Mouse (Mus musculus): ENCODE measurements around the gene Plpp7. TPM values are rescaled to one million over a fixed set of nuclear protein-coding genes. Genes with fewer than 3 reads are reported as not detected.

Gene Plpp7
- 100 to 1,000 TPM; 109 to 120 TPM for total RNA-seq (2021)
- long read RNA-seq, experiment 1, transcript Plpp7-201 (2 exons, 1,947 nt) = major isoform, 166 of 180 reads
- long read RNA-seq, experiment 1, partial matches to known transcripts = 9 of 180 reads
- long read RNA-seq, experiment 1, other reads (novel, unspliced or antisense) = 3 of 180 reads
- long read RNA-seq, experiment 2, transcript Plpp7-201 (2 exons, 1,947 nt) = major isoform, 150 of 163 reads
- long read RNA-seq, experiment 2, partial matches to known transcripts = 5 of 163 reads
- long read RNA-seq, experiment 2, other reads (novel, unspliced or antisense) = 4 of 163 reads

DNA sequence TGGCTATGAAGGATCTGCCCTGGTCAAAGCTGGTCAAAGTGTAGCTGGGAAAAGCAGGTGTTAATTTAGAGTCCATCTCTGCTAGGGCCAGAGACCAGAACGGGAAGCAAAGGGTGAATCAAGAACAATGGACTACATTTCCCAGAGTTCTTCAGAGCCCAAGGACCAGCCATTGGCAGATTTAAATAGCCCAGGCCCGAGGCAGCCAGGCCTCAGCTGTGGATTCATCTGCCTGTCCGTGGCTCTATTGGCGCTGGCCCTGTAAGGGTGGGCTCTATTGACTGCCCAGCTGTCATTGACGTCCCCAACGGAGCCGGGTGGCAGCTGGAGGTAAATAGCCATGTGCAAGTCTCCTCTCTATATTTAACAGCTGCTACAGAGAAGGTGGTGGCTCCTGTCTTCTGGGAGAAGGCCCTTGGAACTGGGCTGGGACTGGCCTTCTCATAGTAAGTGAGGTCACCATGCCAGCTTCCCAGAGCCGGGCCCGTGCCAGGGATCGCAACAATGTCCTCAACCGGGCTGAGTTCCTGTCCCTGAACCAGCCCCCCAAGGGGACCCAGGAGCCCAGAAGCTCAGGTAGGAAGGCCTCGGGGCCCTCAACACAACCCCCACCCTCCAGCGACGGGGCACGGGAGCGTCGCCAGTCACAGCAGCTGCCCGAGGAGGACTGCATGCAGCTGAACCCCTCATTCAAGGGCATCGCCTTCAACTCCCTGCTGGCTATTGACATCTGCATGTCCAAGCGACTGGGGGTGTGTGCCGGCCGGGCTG, at the start of gene Plpp7:
Plpp7 (plus strand) TSS at position 178 of the 771 bp plus-strand sequence.
- intact Hi-C loops (cut with DNase I) = loop anchor here (2.0 kb wide), 1 partner anchor 35 kb away; no protein-coding TSS in a partner anchor
- TF ChIP-seq CTCF (IDR thresholded peaks at IDR 0.05) = no peak
- peak within 1 kb of the TSS; percentile 99 for H3K27ac ChIP-seq

DNA sequence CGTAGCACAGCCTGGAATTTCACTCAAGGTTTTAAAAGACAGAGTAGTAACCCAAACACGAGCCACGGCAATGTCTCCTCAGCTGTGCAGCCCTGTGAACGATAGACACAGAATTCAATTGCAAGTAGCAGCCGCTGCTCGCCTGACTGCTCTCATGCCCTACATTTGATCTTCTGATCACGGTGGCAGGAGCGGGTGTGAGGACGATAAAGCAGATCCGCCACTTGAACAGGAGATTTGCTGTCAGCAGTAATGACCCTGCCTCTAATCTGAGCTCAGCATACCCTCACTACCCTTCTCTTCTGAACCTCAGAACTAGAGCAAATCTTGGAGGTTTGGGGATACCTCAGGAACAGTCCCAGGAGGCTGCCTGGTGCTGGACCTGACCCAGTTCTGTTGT, 49.3 kb upstream of the Plpp7 start:
- Histone ChIP-seq H3K4me3 (peak overlapping the region; percentile 11; the same call in 1 of the 2 replicates), H3K27ac (peak overlapping the region; percentile 76)
- intact Hi-C loops (cut with DNase I) = loop anchor here (5.0 kb wide), 1 partner anchor 86 kb away; no protein-coding TSS in a partner anchor
- no peak for TF ChIP-seq CTCF (IDR thresholded peaks at IDR 0.05)
- no peak for DNase-seq

More for the DNA sequence above, at the start of gene Plpp7:
- DNase-seq = peak; percentile 93
- peak within 1 kb of the TSS; percentile 88 for H3K4me3 ChIP-seq

DNA sequence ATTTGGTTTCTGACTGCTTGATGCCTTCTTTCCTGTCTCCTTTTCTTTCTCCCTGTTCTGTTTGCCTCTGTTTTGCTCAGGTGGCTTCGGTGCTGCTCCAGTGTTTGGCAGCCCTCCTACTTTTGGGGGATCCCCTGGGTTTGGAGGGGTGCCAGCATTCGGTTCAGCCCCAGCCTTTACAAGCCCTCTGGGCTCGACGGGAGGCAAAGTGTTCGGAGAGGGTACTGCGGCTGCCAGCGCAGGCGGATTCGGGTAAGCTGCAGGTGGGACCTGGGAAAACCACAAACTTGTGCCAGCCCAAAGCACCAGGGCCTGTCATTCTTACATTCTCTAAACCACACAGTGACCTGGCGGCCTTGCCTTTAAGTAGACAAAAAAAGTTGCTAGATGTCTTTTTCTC, 48.0 kb upstream of the Plpp7 start:
- no peak overlapping the region for H3K4me3 ChIP-seq
- intact Hi-C loops (cut with DNase I) = loop anchor here (5.0 kb wide), 1 partner anchor 85 kb away; no protein-coding TSS in a partner anchor
- H3K27ac ChIP-seq = no peak overlapping the region
- no peak for DNase-seq
- TF ChIP-seq CTCF (IDR thresholded peaks at IDR 0.05) = no peak

DNA sequence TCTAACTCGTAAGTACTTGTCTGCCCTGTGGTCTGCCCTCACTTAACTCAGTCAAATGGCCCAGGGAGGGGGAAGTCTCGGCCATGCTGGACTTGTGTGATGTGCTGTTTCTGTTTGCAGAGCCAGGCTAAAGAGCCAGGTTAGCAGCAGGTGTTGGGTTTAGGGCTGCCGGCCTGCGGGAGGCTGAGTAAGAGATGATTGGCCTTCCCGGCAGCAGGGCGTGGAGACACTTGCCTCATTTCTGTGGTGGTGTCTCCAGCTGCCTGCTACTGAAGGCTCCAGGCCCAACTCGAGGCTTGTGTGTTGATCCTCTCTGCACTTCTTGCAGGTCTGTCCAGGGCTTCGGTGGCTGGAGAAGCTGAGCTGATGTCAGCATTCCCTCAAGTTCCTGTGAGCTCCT, 43.5 kb upstream of the Plpp7 start:
- H3K27ac ChIP-seq = no peak overlapping the region
- no peak overlapping the region for H3K4me3 ChIP-seq
- intact Hi-C loops (cut with DNase I) = no loop called here
- no peak for TF ChIP-seq CTCF (IDR thresholded peaks at IDR 0.05)
- DNase-seq = no peak

DNA sequence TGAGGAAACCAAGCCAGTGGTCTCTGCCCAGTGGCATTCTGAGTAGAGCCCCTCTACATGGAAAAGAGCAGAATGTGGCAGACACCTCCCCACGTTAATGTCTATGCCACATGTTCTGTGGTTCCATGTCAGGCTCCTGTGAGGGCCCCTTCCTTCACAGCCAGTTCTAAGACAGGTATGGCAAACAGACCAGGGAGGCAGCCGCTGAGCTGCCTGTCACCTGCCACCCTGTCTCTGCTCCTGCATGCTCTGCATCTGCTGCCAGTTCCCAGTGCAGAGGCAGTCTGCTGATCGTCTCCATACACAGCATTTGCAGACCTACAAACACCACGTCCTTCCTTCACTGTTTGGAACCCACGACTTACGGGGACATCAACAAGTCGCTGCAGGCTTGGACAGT, 42.9 kb upstream of the Plpp7 start:
- H3K27ac ChIP-seq = no peak overlapping the region
- H3K4me3 ChIP-seq = no peak overlapping the region
- intact Hi-C loops (cut with DNase I) = no loop called here
- no peak for TF ChIP-seq CTCF (IDR thresholded peaks at IDR 0.05)
- DNase-seq = no peak

DNA sequence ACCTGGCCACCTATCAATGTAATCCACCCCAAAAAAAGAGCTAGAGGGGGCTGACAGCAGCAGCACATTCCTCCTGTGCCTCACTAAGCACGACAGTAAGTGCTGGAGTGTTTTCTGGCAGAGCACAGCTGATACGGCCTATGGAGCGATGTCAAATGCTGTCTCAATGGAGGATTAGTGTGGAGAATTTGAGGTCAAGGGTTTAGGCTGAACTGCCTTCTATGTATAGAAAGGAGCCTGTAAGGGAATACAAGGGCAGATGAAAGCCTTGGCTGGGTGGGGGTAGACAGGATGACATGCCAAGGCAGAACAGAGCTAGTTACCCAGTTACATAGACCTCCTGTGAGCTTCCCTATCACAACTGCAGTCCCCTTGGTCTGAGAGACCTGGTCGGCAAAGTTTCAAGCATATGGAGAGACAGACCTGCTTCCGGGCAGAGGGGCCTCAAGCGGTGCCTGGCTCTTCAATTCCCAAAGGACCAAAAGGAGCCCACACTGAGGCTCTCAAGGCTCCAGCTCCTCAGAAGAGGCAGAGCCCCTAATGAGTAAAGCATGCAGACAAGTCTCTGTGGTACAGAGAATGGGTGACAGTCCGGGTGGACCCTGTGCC, 39.9 kb upstream of the Plpp7 start:
- Histone ChIP-seq H3K4me3 (no peak overlapping the region), H3K27ac (peak overlapping the region; percentile 43; the same call in 1 of the 2 replicates)
- intact Hi-C loops (cut with DNase I) = no loop called here
- no peak for DNase-seq
- no peak for TF ChIP-seq CTCF (IDR thresholded peaks at IDR 0.05)

DNA sequence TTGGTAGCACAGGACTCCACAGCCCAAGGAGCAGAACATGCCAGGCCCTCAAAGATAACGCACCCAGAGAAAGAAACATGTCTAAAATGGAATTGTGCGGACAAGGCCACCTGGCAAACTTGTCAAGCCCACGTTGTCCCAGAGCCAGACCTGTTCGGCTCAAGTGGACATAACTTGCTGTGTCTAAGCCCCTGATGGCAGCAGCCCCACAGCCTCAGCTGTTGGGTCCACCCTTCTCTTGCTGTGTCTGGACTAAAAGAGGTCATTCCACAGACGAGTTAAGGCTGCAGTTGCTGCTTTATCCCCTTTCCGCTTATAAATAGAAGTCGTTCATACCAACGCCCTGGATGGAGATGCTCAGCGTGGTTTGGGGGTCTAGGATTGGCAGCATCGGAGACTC, 38.8 kb upstream of the Plpp7 start:
- TF ChIP-seq CTCF (IDR thresholded peaks at IDR 0.05) = no peak
- intact Hi-C loops (cut with DNase I) = no loop called here
- Histone ChIP-seq H3K4me3 (no peak overlapping the region), H3K27ac (no peak overlapping the region)
- DNase-seq = no peak

DNA sequence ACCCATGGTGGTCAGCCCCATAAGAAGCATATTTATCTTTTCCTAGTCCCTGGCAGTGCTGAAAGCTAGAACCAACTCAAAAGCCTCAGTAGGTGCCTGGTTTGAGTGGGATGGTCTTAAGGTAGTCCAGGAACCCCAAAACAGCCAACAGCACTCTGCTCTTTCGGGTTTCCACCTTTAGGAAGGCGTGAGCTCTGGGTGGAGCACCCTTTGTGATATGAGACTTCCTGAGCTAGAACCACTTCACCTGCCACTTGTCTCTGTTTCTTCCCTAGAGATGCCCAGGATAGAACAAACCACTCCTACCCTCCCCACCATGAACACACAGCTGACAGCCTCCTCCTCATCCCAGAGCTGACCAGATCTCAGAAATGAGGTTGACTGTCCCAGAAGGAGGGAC, 38.0 kb upstream of the Plpp7 start:
- no peak for TF ChIP-seq CTCF (IDR thresholded peaks at IDR 0.05)
- H3K4me3 ChIP-seq = no peak overlapping the region
- H3K27ac ChIP-seq = no peak overlapping the region
- intact Hi-C loops (cut with DNase I) = no loop called here
- no peak for DNase-seq

DNA sequence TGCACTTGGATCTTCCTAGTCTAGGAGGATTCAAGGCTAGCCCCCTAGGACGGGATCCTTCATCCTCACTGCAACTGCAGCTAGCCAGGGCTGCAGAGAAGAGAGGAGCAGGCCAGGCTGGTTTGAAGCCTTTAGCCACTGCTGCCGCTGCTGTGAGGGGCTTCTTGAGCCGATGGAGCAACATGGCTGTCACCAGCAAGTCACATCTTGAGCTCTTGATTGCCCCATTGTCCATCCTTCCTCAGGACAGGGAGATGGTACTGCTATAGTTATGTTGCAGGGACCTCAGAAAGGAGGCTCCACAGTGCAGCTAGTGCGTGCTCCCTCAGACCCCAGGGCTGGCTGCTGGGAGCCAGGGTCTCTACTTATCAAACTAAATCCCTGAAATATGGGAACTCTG, 37.5 kb upstream of the Plpp7 start:
- H3K27ac ChIP-seq = no peak overlapping the region
- DNase-seq = no peak
- TF ChIP-seq CTCF (IDR thresholded peaks at IDR 0.05) = no peak
- intact Hi-C loops (cut with DNase I) = no loop called here
- no peak overlapping the region for H3K4me3 ChIP-seq

DNA sequence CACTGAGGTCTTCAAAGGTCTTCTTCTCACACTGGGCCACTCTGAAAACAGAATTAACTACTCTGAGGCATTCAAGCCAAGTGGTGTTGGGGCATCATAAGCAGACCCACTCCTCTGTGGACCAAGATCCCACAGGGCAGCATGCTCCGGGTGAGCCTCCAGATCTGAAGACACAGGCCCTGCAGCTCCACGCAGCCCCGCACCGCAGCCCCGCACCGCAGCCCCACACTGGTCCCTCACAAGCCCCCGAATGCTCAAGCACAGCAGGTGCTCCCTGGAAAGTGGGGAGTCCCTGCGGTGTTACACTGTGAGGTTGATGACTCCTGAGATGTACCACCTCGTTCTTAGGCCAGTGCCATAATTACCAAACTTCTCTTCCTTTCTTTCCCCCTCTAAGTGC, 37.1 kb upstream of the Plpp7 start:
- Histone ChIP-seq H3K4me3 (no peak overlapping the region), H3K27ac (no peak overlapping the region)
- intact Hi-C loops (cut with DNase I) = no loop called here
- DNase-seq = no peak
- no peak for TF ChIP-seq CTCF (IDR thresholded peaks at IDR 0.05)

DNA sequence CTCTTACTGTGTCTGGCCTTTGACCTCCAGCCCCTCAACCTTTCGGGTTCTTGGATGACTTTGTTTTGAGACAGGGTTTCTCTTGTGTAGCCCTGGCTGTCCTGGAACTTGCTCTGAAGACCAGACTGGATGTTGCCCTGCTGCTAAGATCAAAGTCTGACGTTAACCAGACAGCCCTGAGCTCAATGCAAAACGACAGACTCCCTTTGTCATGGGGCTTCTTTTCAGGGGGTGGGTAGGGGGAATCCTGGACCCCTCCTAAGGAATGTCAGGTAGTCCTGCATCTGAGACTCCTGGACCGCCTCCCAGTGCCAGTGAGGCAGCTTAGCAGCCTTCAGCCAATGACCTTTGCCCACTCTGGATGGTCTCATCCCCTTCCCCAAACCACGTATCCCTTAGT, 36.6 kb upstream of the Plpp7 start:
- no peak for TF ChIP-seq CTCF (IDR thresholded peaks at IDR 0.05)
- no peak overlapping the region for H3K27ac ChIP-seq
- intact Hi-C loops (cut with DNase I) = no loop called here
- no peak overlapping the region for H3K4me3 ChIP-seq
- no peak for DNase-seq

DNA sequence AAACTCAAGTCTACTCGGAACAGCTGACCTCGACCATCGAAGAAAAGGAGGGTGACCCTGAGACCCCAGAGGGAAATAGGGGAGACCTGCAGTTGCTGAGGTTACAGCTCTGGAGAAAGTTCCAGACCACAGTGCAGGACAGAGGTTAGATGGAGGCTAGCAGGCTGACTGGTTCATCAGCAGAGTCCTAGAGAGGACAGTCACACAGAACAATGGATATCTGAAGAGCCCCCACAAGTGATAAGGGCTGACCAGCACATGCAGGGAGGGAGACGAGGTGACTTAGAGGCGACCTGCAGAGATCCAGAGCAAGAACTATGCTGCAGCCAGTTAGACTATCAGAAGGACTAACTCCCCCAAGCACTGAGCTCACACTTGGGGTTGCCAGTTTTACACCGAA, 35.7 kb upstream of the Plpp7 start:
- H3K27ac ChIP-seq = no peak overlapping the region
- no peak for DNase-seq
- no peak for TF ChIP-seq CTCF (IDR thresholded peaks at IDR 0.05)
- intact Hi-C loops (cut with DNase I) = no loop called here
- no peak overlapping the region for H3K4me3 ChIP-seq

DNA sequence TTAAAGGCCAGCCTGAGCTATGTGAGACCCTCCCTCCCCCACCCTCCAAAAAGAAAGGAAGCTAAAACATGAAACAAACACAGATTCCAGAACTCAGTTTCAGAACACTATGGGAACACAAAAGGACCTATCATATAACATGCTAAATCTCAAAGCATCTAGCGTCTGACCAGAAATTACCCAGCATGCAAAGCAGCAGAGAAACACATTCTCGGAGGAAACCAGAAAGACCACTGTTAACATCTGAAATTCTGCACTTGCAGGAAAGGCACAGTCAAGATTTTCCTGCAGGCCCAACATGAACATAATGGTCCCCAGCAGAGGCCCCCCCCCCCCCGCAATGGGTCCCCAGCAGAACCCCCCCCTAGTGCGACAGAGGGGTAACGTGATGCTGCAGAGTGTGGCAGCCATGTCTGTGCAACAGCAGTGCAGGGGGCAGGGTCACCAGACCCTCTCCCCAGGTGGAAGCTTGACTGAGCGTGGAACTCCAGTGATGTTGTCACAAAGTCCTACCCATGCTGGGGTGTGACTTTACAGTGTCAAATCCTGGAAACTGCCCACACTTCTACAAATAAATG, 35.0 kb upstream of the Plpp7 start:
- no peak overlapping the region for H3K4me3 ChIP-seq
- H3K27ac ChIP-seq = no peak overlapping the region
- intact Hi-C loops (cut with DNase I) = no loop called here
- no peak for DNase-seq
- no peak for TF ChIP-seq CTCF (IDR thresholded peaks at IDR 0.05)

Data from gastrocnemius, adult 2 months (tissue).